ENCODE assay signal across 9 mouse cellular contexts in genomic region chr16:34571931-34572405, GRCm38 (mm10). TPM values are rescaled to one million over a fixed set of nuclear protein-coding genes. Genes with fewer than 3 reads are reported as not detected.
DNase-seq lines count a peak whose midpoint lies in the region; ATAC-seq lines count a peak whose summit lies in the region.
"Had no signal": no experiment of that assay in that cellular context is flagged by ENCODE, and none has a peak within 500 bp of the region (broad histone marks: within the 10 kb centered on the region; RNA-seq: fewer than 3 reads in every experiment).

No protein-coding gene starts in this region.

- H3K9ac ChIP-seq in neural tube, embryonic 14.5 days (replicated peaks; ENCODE audit: low read depth, low read length), result peak overlapping the region; percentile 98

- H3K4me3 ChIP-seq in limb, embryonic 10.5 days, result peak overlapping the region; percentile 93
- H3K4me3 ChIP-seq in neural tube, embryonic 14.5 days (ENCODE audit: low read depth, low read length), result peak overlapping the region; percentile 97

- DNase-seq in gastrocnemius, postnatal 10 days, result peak; percentile 10
- DNase-seq in gastrocnemius, postnatal 25 days, result no peak
- DNase-seq in MN1 (ENCODE audit: low spot score), result peak; percentile 27
- DNase-seq in forelimb bud, embryonic 11.5 days (ENCODE audit: low read depth, low spot score), result peak; percentile 59
- DNase-seq in limb, embryonic 10.5 days (ENCODE audit: low spot score), result peak; percentile 74
- no peak for DNase-seq in ovary, postnatal 36 days (ENCODE audit: low spot score)
- DNase-seq in left cerebral cortex, adult 9 months (ENCODE audit: low spot score in 2 of 2), result no peak

- peaks cover 9% of the 10 kb centered on the region for H3K27me3 ChIP-seq in limb, embryonic 10.5 days (ENCODE audit: low read depth, poor library complexity, severe bottlenecking)
- H3K27me3 ChIP-seq in neural tube, embryonic 14.5 days (ENCODE audit: control insufficient read depth, insufficient read depth, low read length), result no peaks in the 10 kb centered on the region
- H3K27me3 ChIP-seq: Patski had no signal

- peaks cover 29% of the 10 kb centered on the region for H3K4me1 ChIP-seq in limb, embryonic 10.5 days
- peaks cover 27% of the 10 kb centered on the region; the same call in 1 of the 2 replicates for H3K4me1 ChIP-seq in neural tube, embryonic 14.5 days (ENCODE audit: control insufficient read depth, insufficient read depth, low read length)

- peaks cover 7% of the 10 kb centered on the region; the same call in 1 of the 2 replicates for H3K36me3 ChIP-seq in limb, embryonic 10.5 days
- H3K36me3 ChIP-seq in neural tube, embryonic 14.5 days (ENCODE audit: control insufficient read depth, insufficient read depth, low read length), result no peaks in the 10 kb centered on the region

- H3K27ac ChIP-seq in limb, embryonic 10.5 days, result peak overlapping the region; percentile 99
- peak overlapping the region; percentile 96; the same call in 1 of the 2 replicates for H3K27ac ChIP-seq in neural tube, embryonic 14.5 days (ENCODE audit: low read depth, low read length)

- WGBS in limb, embryonic 10.5 days, result 0% methylated on average over 10 of the region's 10 CpGs
- under 1% methylated on average over 10 of the region's 10 CpGs for WGBS in neural tube, embryonic 14.5 days

- peak overlapping the region; percentile 71 for H3K4me2 ChIP-seq in neural tube, embryonic 14.5 days (ENCODE audit: low read depth, low read length)

- peak; percentile 13; the same call in 1 of the 2 replicates for ATAC-seq in neural tube, embryonic 14.5 days (ENCODE audit: low read depth)
- ATAC-seq: Patski had no signal

- H3K9me3 ChIP-seq in limb, embryonic 10.5 days (replicated peaks), result no peaks in the 10 kb centered on the region
- H3K9me3 ChIP-seq in neural tube, embryonic 14.5 days (ENCODE audit: control insufficient read depth, low read length), result no peaks in the 10 kb centered on the region

RNA-seq across cellular contexts. Expression of gene Kalrn, which starts 1.4 kb away (rescaled TPM):
- total RNA-seq in gastrocnemius, postnatal 10 days (2021), result 10 to 100 TPM; 17.6 to 20.2 TPM
- 10 to 100 TPM; 19.1 to 26.3 TPM for total RNA-seq in gastrocnemius, postnatal 25 days (2021)
- polyA plus RNA-seq in limb, embryonic 10.5 days (2016; fragmentation: Nextera tagmentation; extraction: Ambion mirVana), result 8.0 and 8.3 TPM in 2 replicates
- polyA plus RNA-seq in neural tube, embryonic 14.5 days (2014; fragmentation: Nextera tagmentation; extraction: Ambion mirVana), result 33.8 and 34.2 TPM in 2 replicates

Comparison
In these comparisons a context has a peak if more than half of its experiments do, and no peak if none do; other contexts are left out.
1. DNase-seq: peak in gastrocnemius, postnatal 10 days (single experiment), MN1 (single experiment), forelimb bud, embryonic 11.5 days (single experiment) and limb, embryonic 10.5 days (single experiment); none in gastrocnemius, postnatal 25 days (single experiment), ovary, postnatal 36 days (single experiment) and left cerebral cortex, adult 9 months (0 of 2).